8 mouse cellular contexts compared by ENCODE assay signal in the genomic region with DNA sequence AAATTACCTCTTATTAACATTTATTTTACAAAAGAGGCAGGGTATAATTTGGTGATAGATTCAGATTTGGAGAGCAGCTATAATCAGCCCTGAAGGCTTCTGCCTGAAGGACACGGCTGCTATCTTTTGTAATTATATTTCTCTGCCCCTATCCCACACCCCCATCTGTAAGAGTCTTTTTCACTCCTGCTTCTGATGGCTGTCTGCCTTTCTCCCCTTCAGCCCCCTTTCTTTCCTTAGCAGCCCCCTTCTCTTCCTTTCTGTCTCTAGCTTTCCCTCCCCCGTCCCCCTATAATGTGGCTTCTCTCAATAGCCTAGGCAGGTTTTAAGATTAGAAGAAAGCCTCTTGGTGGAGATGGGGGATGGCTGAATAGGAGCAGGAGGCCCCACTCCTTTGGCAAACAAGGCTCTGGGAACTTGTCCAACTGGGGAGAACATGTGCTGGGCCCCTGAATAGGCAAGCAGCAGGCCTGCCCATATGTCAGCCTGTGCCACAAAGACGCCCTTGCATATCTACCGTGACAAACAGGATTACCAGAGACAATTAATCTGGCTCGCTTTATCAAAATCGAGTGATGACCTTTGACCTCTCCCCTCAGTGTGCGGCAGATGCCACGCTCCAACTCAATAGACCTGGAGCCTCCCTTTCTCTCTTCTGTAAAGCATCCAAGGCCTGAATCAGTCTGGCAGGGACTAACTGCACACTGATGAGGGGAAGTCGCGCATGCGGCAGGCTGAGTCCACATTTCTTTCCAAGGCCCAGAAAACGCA.
DNase-seq lines count a peak whose midpoint lies in the region; ATAC-seq and TF ChIP-seq lines count a peak whose summit lies in the region.

No protein-coding gene starts in this region.

- H3K36me3 ChIP-seq in midbrain, embryonic 10.5 days = no peaks in the 10 kb centered on the region

- DNase-seq in R1 (ENCODE audit: low read depth, low spot score) = peak; percentile 19
- peak; percentile 98 to 99 for DNase-seq in cerebellum, postnatal 10 days
- DNase-seq in frontal cortex, postnatal 14 days (ENCODE audit: low spot score in 2 of 2) = peak; percentile 31 to 65
- peak; percentile 88 to 91 for DNase-seq in layer of hippocampus, adult 2 months (ENCODE audit: low spot score in 2 of 2)
- DNase-seq in midbrain, embryonic 10.5 days (ENCODE audit: low spot score) = peak; percentile 91
- DNase-seq in right cerebral cortex, postnatal 25 days = peak; percentile 56

- H3K27me3 ChIP-seq in midbrain, embryonic 10.5 days (ENCODE audit: low read depth, poor library complexity, severe bottlenecking) = peaks cover 25% of the 10 kb centered on the region

- ATAC-seq in activated CD4-positive, CD25-positive, alpha-beta regulatory T cell, adult 4 months = no peak
- ATAC-seq in inflammation-experienced regulatory T-cells, adult 6 months = no peak

- peak overlapping the region; percentile 59 for H3K27ac ChIP-seq in layer of hippocampus, adult 2 months
- peak overlapping the region; percentile 76 for H3K27ac ChIP-seq in midbrain, embryonic 10.5 days (replicated peaks)

- no peak for TF ChIP-seq CTCF in layer of hippocampus, adult 2 months (conservative IDR thresholded peaks at IDR 0.05)

- 16% methylated on average over 12 of the region's 12 CpGs for WGBS in midbrain, embryonic 10.5 days

- no peak overlapping the region for H3K4me3 ChIP-seq in layer of hippocampus, adult 2 months
- H3K4me3 ChIP-seq in midbrain, embryonic 10.5 days = 0 out of 2 replicates have a peak overlapping the region, but pooled peaks have one; percentile 14

- H3K4me1 ChIP-seq in midbrain, embryonic 10.5 days = peaks cover 54% of the 10 kb centered on the region

- no peaks in the 10 kb centered on the region for H3K9me3 ChIP-seq in midbrain, embryonic 10.5 days (replicated peaks)

Comparison
In these comparisons a context has a peak if more than half of its experiments do, and no peak if none do; other contexts are left out.
1. DNase-seq: peak in every context shown above with its lines; median percentile 98 in cerebellum, postnatal 10 days; 91 in midbrain, embryonic 10.5 days; 90 in layer of hippocampus, adult 2 months; 56 in right cerebral cortex, postnatal 25 days; 48 in frontal cortex, postnatal 14 days; 19 in R1.